Mouse (Mus musculus) myocyte (in vitro differentiated cells): ENCODE measurements around the gene Cfd. TPM values are rescaled to one million over a fixed set of nuclear protein-coding genes. Genes with fewer than 3 reads are reported as not detected.

ENCODE experiments used
- H3K27me3 ChIP-seq: one replicate; pipeline ENCODE4 v1.6.1; 2011; ENCODE audit not compliant: control insufficient read depth, insufficient read depth, insufficient read length
- H3K36me3 ChIP-seq: one replicate; pipeline ENCODE4 v1.6.1; 2011; ENCODE audit not compliant: control insufficient read depth, insufficient read depth
- H3K4me2 ChIP-seq: one replicate; pipeline ENCODE4 v1.6.1; 2011; ENCODE audit warnings: low read depth, control low read depth
- H3K4me3 ChIP-seq: one replicate; pipeline ENCODE4 v1.5.1; 2011; ENCODE audit warnings: mild to moderate bottlenecking, control low read depth, moderate library complexity
- H3K79me2 ChIP-seq: one replicate; pipeline ENCODE4 v1.6.1; 2011; ENCODE audit not compliant: control insufficient read depth, insufficient read depth
- H3ac ChIP-seq: one replicate; pipeline ENCODE4 v1.6.1; 2011; ENCODE audit not compliant: control insufficient read depth, insufficient read length
- CEBPB ChIP-seq: IDR thresholded peaks from 2 replicates; pipeline ENCODE4 v1.6.1; 2011; ENCODE audit warnings: mild to moderate bottlenecking, moderate library complexity; ENCODE audit not compliant: poor library complexity, insufficient read depth, severe bottlenecking
- E2F4 ChIP-seq: IDR thresholded peaks from one replicate; pipeline ENCODE4 v1.6.1; 2011; ENCODE audit warnings: mild to moderate bottlenecking, control low read depth, moderate library complexity; ENCODE audit not compliant: insufficient read depth
- MAX ChIP-seq: IDR thresholded peaks from one replicate; pipeline ENCODE4 v1.6.1; 2011; ENCODE audit warnings: low read depth, mild to moderate bottlenecking, control low read depth
- MYOD1 ChIP-seq, 3 experiments: IDR thresholded peaks; one replicate each; pipeline ENCODE4 v1.6.1; 2011; ENCODE audit warnings: control low read depth in 2 of 3, low read depth in 2 of 3, mild to moderate bottlenecking in 2 of 3, moderate library complexity in 1 of 3; ENCODE audit not compliant: insufficient read length in 2 of 3, control insufficient read depth in 1 of 3
- MYOG ChIP-seq, 3 experiments: IDR thresholded peaks; one replicate each; pipeline ENCODE4 v1.6.1; 2011; ENCODE audit warnings: control low read depth in 2 of 3, low read depth in 2 of 3, mild to moderate bottlenecking in 2 of 3; ENCODE audit not compliant: insufficient read length in 2 of 3, control insufficient read depth in 1 of 3, insufficient read depth in 1 of 3
- POLR2A ChIP-seq: IDR thresholded peaks from one replicate; pipeline ENCODE4 v1.6.1; 2011; ENCODE audit warnings: low read depth, mild to moderate bottlenecking, control low read depth, moderate library complexity; ENCODE audit not compliant: insufficient read length
- POLR2AphosphoS2 ChIP-seq: IDR thresholded peaks from one replicate; pipeline ENCODE4 v1.6.1; 2011; ENCODE audit warnings: low read depth, control low read depth; ENCODE audit not compliant: insufficient read length
- REST ChIP-seq: IDR thresholded peaks from one replicate; pipeline ENCODE4 v1.6.1; 2011; ENCODE audit warnings: mild to moderate bottlenecking, control low read depth, moderate library complexity; ENCODE audit not compliant: insufficient read depth, insufficient read length
- TCF12 ChIP-seq: IDR thresholded peaks from one replicate; pipeline ENCODE4 v1.6.1; 2011; ENCODE audit warnings: mild to moderate bottlenecking, control low read depth; ENCODE audit not compliant: poor library complexity, insufficient read depth, severe bottlenecking
- TCF3 ChIP-seq: IDR thresholded peaks from one replicate; pipeline ENCODE4 v1.6.1; 2011; ENCODE audit warnings: low read depth, control low read depth; ENCODE audit not compliant: insufficient read length
- polyA plus RNA-seq: library from polyadenylated mRNA; unstranded; fragments of >200 nt; fragmentation: generic; extraction: Trizol; gene quantifications from one replicate; pipeline ENCODE4 v1.2.1, GENCODE M21; 2012; ENCODE audit warnings: missing spikeins

Cfd gene
- polyA plus RNA-seq, 1 experiment = not detected

DNA sequence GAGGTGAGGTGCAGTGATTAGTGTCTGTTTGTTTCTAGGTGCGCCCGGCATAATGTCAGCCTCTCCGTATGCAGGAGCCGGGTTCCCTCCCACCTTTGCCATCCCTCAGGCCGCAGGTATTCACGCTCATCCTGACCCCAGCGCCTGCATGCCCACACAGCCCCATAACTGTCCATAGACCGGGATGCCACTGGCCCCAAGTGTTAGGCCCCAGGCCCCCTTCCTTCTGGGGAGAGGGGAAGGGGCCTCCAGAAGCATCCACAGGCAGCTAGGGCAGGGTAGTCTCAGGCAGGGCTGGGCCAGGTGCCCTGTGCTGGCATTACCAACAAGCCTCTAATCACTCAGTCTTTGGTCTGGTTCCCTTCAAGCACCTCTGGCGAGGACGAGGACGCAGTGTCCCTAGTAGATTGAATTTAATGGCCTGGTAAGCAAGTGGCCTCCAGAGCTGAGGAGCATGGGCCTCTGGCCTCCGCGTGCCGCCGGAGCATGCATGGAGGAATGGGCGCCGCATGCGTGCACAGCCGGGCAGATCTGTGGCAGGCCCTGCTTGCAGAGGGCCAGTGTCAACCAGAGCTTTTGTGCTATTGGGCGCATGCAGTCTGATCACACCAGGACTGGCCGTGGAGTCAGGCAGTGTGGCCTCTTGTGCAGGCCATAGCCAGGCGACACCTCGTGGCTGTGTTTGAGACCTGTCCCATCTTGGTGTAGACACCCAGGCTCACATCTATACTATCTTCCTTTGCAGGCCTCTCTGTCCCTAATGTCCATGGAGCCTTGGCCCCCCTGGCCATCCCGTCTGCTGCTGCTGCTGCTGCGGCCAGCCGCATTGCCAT lies 30.4 kb upstream of the Cfd start:
- Histone ChIP-seq H3K36me3 (peaks cover 52% of the 10 kb centered on the region), H3K79me2 (peaks cover 60% of the 10 kb centered on the region), H3ac (no peak overlapping the region), H3K27me3 (no peaks in the 10 kb centered on the region), H3K4me3 (no peak overlapping the region), H3K4me2 (no peak overlapping the region)
- TF ChIP-seq POLR2AphosphoS2 = peak; percentile 72
- peak; percentile 51 for TF ChIP-seq POLR2A
- no peak for TF ChIP-seq REST

DNA sequence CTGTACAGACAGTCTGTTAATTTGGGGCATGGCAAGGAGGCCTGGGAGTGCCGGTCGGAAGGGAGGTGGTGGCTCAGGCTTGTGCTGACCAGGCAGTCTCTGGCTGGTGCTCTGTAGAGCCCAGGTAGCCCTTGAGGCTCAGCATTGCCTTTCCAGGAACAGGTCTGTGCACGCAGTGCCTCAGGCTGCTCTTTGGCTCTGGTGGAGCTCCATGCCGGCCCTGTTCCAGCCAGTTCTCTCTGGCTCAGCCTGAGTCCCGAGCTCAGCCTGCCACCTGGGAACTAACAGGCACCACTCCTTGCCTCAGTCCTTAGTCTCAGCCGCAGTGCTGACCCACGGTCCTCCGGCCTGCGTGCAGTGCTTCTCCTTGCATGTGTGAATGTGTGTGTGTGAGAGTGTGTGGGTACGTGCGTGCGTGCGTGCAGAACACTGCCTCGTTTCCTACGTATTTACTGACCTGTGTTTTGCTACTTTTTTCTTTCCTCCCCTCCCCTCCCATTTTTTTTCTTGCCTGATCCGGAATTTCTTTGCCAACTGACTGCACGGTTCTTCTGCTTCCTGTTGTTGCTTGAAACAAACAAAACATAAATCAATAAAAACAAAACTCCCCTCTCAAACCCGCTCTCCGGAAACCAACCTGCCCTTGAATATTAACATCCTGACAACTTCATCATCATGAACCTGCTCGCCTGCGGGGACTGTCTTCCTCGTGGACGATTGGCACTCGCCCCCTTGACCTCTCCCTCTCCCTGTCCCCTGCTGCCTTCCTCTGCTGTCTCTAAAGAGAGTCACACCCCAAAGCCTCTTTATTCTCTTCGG lies 29.2 kb upstream of the Cfd start:
- Histone ChIP-seq H3K27me3 (no peaks in the 10 kb centered on the region), H3K4me3 (no peak overlapping the region), H3K4me2 (no peak overlapping the region), H3ac (no peak overlapping the region), H3K36me3 (peaks cover 49% of the 10 kb centered on the region), H3K79me2 (peaks cover 49% of the 10 kb centered on the region)
- TF ChIP-seq POLR2A (peak; percentile 50), POLR2AphosphoS2 (peak; percentile 74), TCF12 (no peak)

DNA sequence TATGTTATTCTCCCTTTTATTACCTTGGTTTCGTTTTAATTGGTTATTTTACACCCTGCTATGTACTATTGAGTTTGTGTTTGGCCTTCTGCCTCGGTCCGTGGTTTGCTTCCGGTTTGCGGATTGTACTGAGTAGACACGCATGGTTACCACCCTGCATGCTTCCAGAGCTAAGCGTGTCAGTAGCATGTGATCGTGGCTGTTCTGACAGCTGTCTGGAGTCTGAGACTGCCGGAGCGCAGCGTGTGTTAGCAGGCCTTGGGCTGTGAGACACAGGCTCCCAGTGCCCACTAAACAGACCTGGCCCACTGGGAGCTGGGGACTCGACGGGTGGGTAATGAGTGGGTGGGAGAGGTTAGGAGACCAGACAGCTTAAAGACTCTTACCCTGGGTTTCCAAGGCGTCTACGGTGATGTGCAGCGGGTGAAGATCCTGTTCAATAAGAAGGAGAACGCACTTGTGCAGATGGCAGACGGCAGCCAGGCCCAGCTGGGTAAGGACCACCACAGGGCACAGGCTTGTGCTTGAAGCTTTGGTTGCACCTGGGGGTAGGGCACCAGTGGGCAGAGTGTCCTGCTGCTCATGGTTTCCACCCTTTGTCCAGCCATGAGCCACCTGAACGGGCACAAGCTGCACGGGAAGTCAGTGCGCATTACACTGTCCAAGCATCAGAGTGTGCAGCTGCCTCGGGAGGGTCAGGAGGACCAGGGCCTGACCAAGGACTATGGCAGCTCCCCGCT lies 28.4 kb upstream of the Cfd start:
- peaks cover 41% of the 10 kb centered on the region for H3K79me2 ChIP-seq
- no peak overlapping the region for H3K4me3 ChIP-seq
- TF ChIP-seq TCF12 (no peak), POLR2AphosphoS2 (peak; percentile 66)
- no peaks in the 10 kb centered on the region for H3K27me3 ChIP-seq
- peaks cover 46% of the 10 kb centered on the region for H3K36me3 ChIP-seq
- H3ac ChIP-seq = no peak overlapping the region
- H3K4me2 ChIP-seq = no peak overlapping the region

DNA sequence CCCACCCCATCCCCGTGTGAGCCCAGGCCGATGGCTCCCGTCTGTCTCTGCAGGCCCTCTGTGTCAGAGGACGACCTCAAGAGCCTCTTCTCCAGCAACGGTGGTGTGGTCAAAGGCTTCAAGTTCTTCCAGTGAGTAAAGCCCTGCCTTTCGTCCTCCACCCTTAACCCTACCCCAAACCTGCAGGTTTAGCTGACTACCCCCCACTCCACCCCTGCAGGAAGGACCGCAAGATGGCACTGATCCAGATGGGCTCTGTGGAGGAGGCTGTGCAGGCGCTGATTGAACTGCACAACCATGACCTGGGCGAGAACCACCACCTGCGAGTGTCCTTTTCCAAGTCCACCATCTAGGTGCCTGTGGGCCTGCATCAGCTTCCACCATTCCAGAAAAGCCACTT lies 27.7 kb upstream of the Cfd start:
- Histone ChIP-seq H3K4me3 (no peak overlapping the region), H3ac (no peak overlapping the region), H3K4me2 (no peak overlapping the region), H3K27me3 (no peaks in the 10 kb centered on the region), H3K36me3 (peaks cover 46% of the 10 kb centered on the region), H3K79me2 (peaks cover 34% of the 10 kb centered on the region)
- TF ChIP-seq E2F4 = no peak

DNA sequence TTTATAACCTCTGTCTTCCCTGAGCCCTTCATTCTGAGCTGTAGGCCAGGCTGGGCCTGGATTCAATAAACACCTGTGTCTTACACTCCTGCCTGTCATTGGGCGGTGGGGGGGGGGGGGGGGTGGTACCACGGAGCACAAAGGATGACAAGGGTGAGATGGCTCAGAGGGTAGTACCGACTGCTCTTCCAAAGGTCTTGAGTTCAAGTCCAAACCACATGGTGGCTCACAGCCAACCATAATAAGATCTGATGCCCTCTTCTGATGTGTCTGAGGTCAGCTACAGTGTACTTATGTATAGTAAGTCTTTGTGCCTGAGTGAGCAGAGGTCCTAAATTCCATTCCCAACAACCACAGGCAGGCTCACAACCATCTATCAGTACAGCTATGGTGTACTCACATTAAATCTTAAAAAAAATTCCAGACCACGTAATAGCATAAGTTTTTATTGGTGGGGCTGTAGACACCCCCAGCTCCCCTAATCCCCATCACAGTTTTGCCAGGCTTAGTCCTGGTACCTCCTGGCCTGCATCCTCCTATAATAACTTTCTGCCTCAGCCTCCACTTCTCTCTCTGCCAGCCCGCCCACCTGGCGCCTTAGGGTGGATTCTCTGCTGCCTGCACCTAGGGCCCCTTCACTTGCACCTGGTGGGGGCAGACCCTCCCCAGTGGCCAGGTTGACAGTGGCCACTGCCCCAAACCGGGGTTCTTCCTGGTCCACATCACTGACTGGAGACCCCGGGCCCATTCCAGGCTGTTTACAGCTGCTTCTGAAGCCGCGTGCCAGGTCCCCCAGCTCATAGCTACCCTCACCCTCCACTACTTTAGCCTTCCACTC lies 26.1 kb upstream of the Cfd start:
- no peak overlapping the region for H3ac ChIP-seq
- H3K27me3 ChIP-seq = no peaks in the 10 kb centered on the region
- no peak overlapping the region for H3K4me2 ChIP-seq
- H3K36me3 ChIP-seq = peaks cover 40% of the 10 kb centered on the region
- H3K79me2 ChIP-seq = peaks cover 17% of the 10 kb centered on the region
- TF ChIP-seq POLR2AphosphoS2 (peak; percentile 14), TCF3 (no peak)
- H3K4me3 ChIP-seq = no peak overlapping the region

DNA sequence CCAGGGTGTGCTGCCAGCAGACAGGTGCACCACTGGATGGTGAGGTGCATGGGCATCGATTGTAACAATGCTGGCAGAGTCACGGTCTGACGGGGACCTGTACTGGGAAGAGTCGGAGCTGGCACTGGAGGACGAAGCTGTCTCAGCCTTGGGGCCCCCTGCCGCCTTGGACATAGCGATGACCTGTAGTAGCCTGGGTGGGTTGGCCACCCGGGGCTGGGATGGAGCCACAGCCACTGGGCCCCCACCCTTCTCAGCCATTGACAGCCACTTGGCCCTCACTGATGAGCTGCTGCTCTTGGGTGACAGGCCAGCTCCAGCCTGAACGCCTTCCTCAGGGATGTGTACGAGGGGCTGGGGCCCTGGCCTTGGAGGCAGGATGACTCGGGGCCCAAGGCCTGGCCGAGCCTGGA lies 25.5 kb upstream of the Cfd start:
- Histone ChIP-seq H3K36me3 (peaks cover 34% of the 10 kb centered on the region), H3ac (no peak overlapping the region), H3K4me2 (no peak overlapping the region), H3K4me3 (no peak overlapping the region), H3K79me2 (peaks cover 11% of the 10 kb centered on the region), H3K27me3 (no peaks in the 10 kb centered on the region)
- peak; percentile 83 for TF ChIP-seq POLR2AphosphoS2
- no peak for TF ChIP-seq MYOG (IDR thresholded peaks at IDR 0.05; ENCODE audit: control insufficient read depth in 1 of 3, insufficient read depth in 1 of 3, insufficient read length in 2 of 3, low read depth in 2 of 3)
- TF ChIP-seq CEBPB = no peak
- TF ChIP-seq MAX = no peak
- TF ChIP-seq TCF12 = no peak
- TF ChIP-seq MYOD1 (IDR thresholded peaks at IDR 0.05; ENCODE audit: control insufficient read depth in 1 of 3, insufficient read length in 2 of 3, low read depth in 2 of 3) = no peak
- peak; percentile 53 for TF ChIP-seq POLR2A
